Mouse (Mus musculus): ENCODE measurements around the gene Gopc.

- TF ChIP-seq TCF12 (IDR thresholded peaks at IDR 0.05; ENCODE audit: insufficient read depth, poor library complexity, severe bottlenecking): no peak
- TF ChIP-seq USF1 (IDR thresholded peaks at IDR 0.05; ENCODE audit: low read depth): no peak
- TF ChIP-seq POLR2A (IDR thresholded peaks at IDR 0.05; ENCODE audit: insufficient read length, low read depth): no peak
- no peak for TF ChIP-seq CEBPB (IDR thresholded peaks at IDR 0.05; ENCODE audit: insufficient read depth, poor library complexity, severe bottlenecking)
- TF ChIP-seq TCF3 (IDR thresholded peaks at IDR 0.05; ENCODE audit: insufficient read length, low read depth): no peak
- no peak for TF ChIP-seq MYOG (IDR thresholded peaks at IDR 0.05; ENCODE audit: control insufficient read depth in 1 of 3, insufficient read depth in 1 of 3, insufficient read length in 2 of 3, low read depth in 2 of 3)
- no peak for TF ChIP-seq E2F4 (IDR thresholded peaks at IDR 0.05; ENCODE audit: insufficient read depth)
- TF ChIP-seq POLR2AphosphoS2 (IDR thresholded peaks at IDR 0.05; ENCODE audit: insufficient read length, low read depth): no peak
These were observed 28.7 kb downstream of the Gopc start for GRCm38 (mm10) chr10:52353184-52353583.

Data from myocyte (in vitro differentiated cells).